Mouse (Mus musculus): ENCODE results near the gene Lrch3.
A peak's percentile ranks its signal among the peaks of the same experiment; 100 is the strongest.
"Not testable (repeated sequence)": the region's sequence is repeated elsewhere in the genome, so short reads cannot be mapped to it uniquely, and the experiment has no call there.

Lrch3 gene

DNA sequence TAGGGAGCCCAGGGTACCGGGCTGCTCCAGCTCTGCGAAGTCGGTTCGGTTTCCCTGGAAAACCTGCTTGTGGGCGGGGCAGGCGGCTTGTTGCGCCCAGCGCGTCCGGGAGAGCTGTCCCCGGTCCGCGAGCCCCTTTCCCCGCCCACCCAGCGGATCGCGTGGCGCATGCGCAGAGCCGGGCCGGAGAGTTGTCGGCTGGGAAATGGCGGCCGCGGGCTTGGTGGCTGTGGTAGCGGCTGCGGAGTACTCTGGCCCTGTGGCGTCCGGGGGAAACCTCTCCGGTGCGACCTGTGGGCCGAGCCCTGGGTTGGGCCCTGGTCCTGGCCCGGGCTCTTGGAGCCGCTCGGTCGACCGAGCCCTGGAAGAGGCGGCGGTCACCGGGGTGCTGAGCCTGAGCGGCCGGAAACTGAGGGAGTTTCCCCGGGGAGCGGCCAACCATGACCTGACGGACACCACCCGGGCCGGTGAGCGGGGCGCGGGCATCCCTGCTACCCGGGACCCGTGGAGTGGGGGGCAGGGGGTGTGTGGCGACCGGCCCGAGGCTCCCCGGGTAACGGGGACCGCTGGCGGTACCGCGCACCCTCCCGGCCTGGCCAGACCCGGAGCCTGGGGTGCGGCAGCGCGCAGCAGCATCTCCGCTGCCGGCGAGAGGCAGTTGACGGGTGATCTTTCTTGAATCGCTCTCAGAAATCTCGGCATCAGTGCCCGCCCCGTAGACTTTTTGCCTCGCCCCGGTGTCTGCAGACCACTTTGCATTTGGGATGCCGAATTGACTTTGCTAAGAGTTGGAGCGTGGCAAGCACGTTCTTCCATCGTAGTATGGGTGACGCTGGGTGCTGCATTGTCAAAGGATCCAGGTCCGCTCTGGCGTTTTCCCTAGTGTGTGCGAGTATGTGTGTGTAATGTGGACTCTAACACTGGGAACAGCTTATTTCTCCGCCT lies at the start of gene Lrch3:
TSS of gene Lrch3 (plus strand) at position 164 of the 945 bp plus-strand sequence.
- peak; percentile 87 for DNase-seq

DNA sequence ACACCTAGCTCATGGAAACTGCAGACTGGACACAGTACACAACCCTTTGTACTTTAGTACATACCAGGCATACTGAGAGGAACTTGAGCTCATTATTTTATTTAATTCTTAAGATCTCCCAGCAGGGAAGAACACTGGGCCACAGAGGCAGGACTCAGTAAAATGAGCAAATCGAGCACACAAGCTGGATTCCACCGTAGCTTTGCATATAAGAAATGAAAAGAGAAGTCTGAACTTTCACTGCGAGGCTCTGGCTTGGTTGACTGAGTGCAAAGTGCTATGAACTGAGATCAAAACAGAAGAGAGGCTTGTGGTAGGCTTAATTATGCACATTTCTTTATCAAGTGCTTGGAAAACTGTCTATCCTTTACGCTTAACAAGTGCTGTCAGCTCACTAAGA lies 48.5 kb upstream of the Lrch3 start:
- no peak for DNase-seq

GRCm38 (mm10) chr16:32866713-32867112 lies 47.2 kb upstream of the Lrch3 start:
- no peak for DNase-seq

- DNase-seq = peak; percentile 85 to 90
Observed at GRCm38 (mm10) chr16:32867919-32868552, 45.9 kb upstream of the Lrch3 start.

GRCm38 (mm10) chr16:32870231-32870630 lies 43.7 kb upstream of the Lrch3 start:
- DNase-seq = no peak

DNA sequence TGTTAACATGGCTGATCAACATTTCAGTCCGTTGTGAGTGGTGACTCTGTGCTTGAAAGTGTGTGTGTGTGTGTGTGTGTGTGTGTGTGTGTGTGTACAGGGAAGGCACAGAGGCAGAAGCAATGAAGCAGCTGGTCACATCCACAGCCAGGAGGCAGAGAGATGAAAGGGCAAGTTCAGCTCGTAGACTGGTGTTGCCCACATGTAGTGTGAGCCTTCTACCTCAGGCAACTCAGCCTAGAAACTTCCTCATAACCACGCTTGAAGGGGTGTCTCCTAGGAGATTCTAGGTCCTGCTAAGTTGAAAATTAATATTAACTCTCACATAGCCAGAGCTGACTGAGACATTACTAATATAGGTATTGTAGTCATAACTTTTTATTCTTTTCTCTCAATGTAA lies 40.5 kb upstream of the Lrch3 start:
- no peak for DNase-seq

- not testable (repeated sequence) for DNase-seq
Observed at GRCm38 (mm10) chr16:32875281-32875680, 38.6 kb upstream of the Lrch3 start.

DNA sequence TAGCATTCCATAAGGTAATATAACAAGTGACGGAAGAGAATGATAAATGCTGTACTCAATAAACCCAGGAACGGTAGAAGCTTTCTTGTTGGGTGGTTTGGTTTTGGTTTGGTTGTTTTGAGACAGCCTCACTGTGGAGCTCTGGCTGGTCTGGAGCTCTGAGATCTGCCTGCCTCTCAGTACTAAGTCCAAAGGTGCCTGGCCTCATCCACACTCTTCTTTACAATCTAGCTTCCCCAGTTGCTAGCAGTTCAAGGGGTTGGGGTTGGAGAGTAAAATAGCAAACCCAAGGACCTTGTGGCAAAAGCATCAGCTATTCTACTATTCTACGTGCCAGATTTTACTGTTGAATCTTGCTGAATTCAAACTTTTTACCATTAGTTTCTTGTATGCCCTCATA lies 38.1 kb upstream of the Lrch3 start:
- DNase-seq = no peak

DNA sequence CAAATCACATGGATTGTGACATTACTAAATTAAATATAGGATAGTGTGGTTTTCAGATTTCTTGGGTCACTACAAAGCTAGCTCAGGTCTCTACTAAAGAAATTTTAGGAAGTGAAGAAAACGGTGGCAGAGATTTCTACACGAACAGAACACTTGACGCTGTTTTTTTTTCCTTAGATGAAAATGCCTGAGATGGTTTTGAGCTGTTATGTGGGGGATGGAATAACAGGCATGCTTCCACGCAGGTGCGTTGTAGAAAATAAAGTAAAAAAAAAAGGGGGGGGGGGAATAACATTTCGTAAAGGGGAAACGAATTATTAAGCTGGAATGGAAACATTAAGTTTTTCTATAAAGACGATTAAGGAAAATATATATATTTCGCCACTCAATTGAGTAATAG lies 37.1 kb upstream of the Lrch3 start:
- DNase-seq = no peak

- peak; percentile 92 for DNase-seq
Observed at GRCm38 (mm10) chr16:32877343-32878156, 36.4 kb upstream of the Lrch3 start, which contains the start of the genes Fyttd1 and Rubcn. Gene Fyttd1, plus strand, starts transcription at chr16:32877500. Gene Rubcn, minus strand, starts transcription at chr16:32877766.

DNA sequence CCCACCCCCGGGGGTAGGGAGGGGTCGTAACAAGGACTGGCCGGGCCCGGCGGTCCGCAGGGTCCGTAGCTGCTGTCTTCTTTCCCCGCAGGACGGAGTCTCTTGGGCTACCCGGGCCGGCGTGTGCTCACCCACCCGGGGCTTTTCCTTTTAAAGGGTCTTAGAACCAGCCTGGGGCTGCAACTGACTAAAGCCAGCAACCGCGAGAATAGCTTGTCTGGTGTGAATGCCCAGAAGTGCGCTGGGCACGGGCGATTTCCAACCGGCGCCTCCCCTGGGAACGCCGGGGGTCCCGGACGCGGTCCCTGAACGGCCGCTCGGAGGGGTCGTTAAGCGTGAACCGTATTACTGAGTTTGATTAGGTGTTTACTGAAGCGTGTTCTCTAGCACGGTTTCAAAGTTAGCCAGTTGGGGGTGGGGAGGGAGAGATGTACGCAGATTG lies 35.7 kb upstream of the Lrch3 start:
- DNase-seq = peak in 1 of 2 experiments; percentile 26

DNA sequence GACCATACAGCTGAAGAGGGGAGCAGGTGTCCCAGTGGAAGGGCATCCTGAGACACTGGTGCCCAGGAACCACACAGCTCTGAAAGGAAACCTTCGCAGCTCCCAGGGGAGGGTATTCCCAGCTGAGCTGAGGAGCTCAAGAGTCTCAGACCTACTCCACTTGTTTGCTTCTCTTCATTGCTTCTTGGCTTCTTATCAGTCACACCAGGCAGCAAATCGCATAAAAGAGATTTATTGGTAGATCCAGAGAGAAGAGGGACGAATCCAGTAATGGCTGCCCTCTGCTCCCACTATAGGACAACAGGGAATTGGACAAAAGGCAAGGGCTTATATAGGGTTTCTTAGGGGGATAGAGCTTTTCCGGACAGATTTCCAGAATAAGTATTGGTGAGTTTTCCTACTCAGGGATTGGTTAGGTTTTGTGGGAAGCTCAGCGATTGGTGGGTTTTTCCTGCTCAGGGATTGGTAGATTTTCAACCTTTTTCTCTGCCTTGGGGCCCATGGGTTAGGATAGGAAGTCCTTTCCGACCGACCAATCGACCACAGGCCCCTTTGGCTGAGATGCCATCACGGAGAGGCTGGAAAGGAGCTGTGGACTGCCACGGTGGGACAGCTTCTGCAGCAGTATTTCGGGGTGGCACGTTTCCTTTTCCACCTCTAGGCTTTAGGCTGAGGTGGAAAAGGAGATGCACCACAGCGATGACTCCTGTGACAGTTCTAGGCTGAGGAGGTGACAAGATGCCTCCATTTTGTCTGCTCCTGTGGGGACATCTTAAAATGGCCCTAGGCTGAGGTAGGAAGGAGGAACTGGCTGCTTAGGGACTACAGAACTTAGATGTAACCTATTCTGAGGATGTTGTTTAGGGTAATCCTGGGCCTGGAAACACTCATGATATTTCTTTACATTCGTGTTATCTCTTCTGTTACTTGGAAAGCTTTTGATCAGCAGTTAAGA lies 34.7 kb upstream of the Lrch3 start:
- no peak for DNase-seq

DNA sequence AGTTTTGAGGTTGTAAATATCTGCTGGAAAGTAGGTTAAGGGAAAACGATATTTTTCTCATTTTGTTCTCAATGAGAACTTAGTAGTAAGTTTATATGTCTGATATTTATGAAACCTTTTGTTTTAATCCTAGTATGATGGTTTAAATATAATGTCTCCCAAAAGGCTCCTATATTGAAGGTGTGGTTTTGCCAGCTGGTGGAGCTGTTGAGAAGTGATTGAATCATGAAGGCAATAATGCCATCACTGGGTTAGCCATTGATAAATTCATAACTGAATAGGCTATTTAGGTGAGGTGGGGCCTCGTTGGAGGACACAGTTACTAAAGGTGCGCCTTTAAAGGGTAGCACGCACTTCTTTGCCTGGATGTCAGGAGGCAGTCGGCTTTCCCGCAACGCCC lies 32.4 kb upstream of the Lrch3 start:
- no peak for DNase-seq

DNA sequence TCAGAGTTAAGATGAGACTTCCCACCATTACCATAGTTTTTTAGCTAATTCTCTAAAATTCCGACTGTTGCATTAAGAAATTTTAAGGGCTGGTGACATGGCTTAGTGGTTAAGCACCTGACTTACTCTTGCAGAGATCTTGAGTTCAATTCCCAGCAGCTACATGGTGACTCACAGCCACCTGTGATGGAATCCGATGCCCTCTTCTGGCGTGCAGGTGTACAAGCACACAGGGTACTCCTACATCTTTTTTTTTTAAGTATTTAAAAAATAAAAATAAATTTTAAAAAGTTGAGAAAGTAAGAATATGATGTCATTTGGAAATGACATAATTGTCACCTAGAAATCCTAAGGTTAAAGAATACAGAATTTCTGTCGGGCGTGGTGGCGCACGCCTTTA lies 25.9 kb upstream of the Lrch3 start:
- no peak for DNase-seq

DNA sequence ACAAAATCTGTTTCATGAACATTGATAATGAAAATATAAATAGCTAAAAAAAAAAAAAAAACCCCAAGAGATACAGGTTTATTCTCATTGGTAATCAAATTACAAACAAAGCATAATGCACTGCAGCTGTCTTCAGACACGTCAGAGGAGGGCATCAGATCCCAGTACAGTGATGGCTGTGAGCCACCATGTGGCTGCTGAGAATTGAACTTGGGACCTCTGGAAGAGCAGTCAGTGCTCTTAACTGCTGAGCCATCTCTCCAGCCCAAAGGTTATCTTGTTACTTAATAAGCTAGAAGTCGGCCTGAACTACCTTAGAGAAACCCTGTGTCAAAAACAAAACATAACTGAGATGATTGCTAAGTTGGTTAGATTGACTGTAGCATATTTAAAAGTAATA lies 24.0 kb upstream of the Lrch3 start:
- DNase-seq = no peak

DNA sequence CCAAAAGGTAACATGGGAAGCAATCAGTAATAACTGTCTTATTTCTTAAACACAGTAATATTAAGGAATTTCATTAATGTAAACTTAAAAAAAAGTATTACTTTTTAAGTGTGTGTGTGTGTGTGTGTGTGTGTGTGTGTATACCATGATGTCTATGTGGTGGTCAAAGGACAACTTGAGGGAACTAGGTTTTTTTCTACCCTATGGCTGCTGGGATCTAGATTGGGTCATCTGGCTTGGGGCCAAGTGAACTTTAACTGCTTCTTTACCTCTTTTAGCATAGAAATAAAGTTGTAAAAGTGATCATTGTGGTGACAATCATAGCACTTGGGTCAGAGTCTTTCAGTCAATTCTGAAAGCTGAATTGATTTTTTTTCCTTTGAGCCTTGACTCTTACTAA lies 17.8 kb upstream of the Lrch3 start:
- DNase-seq = no peak

GRCm38 (mm10) chr16:32901360-32902050 lies 12.4 kb upstream of the Lrch3 start:
- DNase-seq = no peak

GRCm38 (mm10) chr16:32902051-32902428 lies 11.9 kb upstream of the Lrch3 start:
- DNase-seq = no peak

DNA sequence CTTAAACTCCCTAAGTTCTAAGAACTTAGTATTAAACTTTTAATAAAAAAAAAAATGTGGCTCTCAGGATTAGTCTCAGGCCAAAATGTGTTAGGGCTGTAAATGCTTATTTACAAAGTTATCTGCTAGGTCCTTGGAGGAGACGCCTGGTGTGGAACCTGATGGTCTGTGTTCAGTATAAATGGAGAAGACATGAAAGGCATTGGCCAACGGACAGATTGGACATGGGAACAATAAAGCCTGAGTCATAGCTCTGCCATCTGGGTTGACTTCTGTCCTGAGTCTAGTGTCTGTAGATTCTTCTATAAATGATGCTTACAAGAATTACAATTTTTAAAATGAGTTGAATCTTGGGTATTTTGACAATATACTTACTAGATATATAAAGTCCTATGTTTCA lies 7.7 kb upstream of the Lrch3 start:
- DNase-seq = no peak

- no peak for DNase-seq
Observed at GRCm38 (mm10) chr16:32906727-32907126, 7.2 kb upstream of the Lrch3 start.

GRCm38 (mm10) chr16:32913212-32913611 lies 688 bp upstream of the Lrch3 start:
- DNase-seq = no peak

Data from thymus, adult 18-20 months (tissue).